Mouse (Mus musculus) skeletal muscle tissue, postnatal 0 days (tissue): ENCODE data around the gene Aipl1. TPM values are rescaled to one million over a fixed set of nuclear protein-coding genes. Genes with fewer than 3 reads are reported as not detected.

Experiments used
- polyA plus RNA-seq: library from polyadenylated mRNA; unstranded; fragments of >200 nt; fragmentation: Nextera tagmentation; extraction: Ambion mirVana; gene quantifications from 2 replicates; pipeline ENCODE4 v1.2.1, GENCODE M21; 2015

Gene Aipl1
- polyA plus RNA-seq: 0.43 and 0.44 TPM in 2 replicates

DNA sequence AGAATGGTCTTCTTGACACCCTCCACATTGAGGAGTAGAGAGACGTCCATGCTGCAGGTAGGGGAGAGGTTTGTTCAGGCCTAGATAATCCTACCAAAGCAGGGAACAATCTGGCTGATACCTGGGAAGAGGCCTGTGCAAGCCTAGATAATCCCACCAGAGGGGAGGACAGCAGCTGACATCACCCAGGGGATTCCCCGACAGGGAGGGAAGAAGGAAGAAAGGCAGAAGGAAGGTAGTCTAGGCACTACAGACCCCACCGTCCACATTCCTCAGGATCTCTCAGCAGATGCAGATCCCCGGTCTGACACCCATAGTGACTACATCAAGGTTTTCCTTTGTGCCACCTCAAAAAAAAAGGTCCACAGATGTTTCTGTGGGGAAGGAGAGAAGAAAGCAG is at the start of gene Aipl1:
Gene Aipl1 (minus strand): TSS at position 101 of the 400 bp plus-strand sequence.

GRCm38 (mm10) chr11:72041768-72042607 is 4.7 kb upstream of the Aipl1 start, which contains the start of gene Pimreg:
Gene Pimreg (plus strand): TSS chr11:72042032.

Other genes starting within 250 kb of the Aipl1 start
- 24.1 and 26.3 TPM in 2 replicates for gene Pimreg, start 4.5 kb upstream of the Aipl1 start, polyA plus RNA-seq
- 0.13 and 0.36 TPM in 2 replicates for gene Pitpnm3, start 98.3 kb upstream of the Aipl1 start, polyA plus RNA-seq
- gene Gm43951, start 169.3 kb upstream of the Aipl1 start, polyA plus RNA-seq: 0.04 and 0.12 TPM in 2 replicates
- 2.9 and 3.6 TPM in 2 replicates for gene 4933427D14Rik, start 169.9 kb upstream of the Aipl1 start, polyA plus RNA-seq
- gene Txndc17, start 170.0 kb upstream of the Aipl1 start, polyA plus RNA-seq: 118 and 128 TPM in 2 replicates
- 26.2 and 27.0 TPM in 2 replicates for gene Med31, start 178.1 kb upstream of the Aipl1 start, polyA plus RNA-seq
- gene Slc13a5, start 229.7 kb upstream of the Aipl1 start, polyA plus RNA-seq: 0.37 TPM in 1 of 2 replicates, not detected in the other